Mouse (Mus musculus): ENCODE data around the gene Ubald2. TPM values are rescaled to one million over a fixed set of nuclear protein-coding genes. Genes with fewer than 3 reads are reported as not detected.

Gene Ubald2
- polyA plus RNA-seq, 1 experiment from 2014 or later, result 37.9 TPM

GRCm38 (mm10) chr11:116437541-116437940 is 3.6 kb downstream of the Ubald2 start:
- Histone ChIP-seq H3K27me3 (replicated peaks) (no peaks in the 10 kb centered on the region), H3K4me1 (peaks cover 24% of the 10 kb centered on the region), H3K36me3 (0 out of 2 replicates have a peak, but pooled peaks cover 8% of the 10 kb centered on the region), H3K27ac (no peak overlapping the region), H3K9me3 (no peaks in the 10 kb centered on the region), H3K4me2 (0 out of 2 replicates have a peak overlapping the region, but pooled peaks have one; percentile 61), H3K9ac (no peak overlapping the region), H3K4me3 (replicated peaks) (no peak overlapping the region)
- 80% methylated on average over 11 of the region's 11 CpGs for WGBS
- no peak for ATAC-seq (ENCODE audit: insufficient read depth, low FRiP score, low read depth)

- Histone ChIP-seq H3K4me1 (peaks cover 21% of the 10 kb centered on the region), H3K9ac (no peak overlapping the region), H3K4me3 (replicated peaks) (no peak overlapping the region), H3K36me3 (0 out of 2 replicates have a peak, but pooled peaks cover 8% of the 10 kb centered on the region), H3K9me3 (no peaks in the 10 kb centered on the region), H3K27ac (no peak overlapping the region; the same call in 1 of the 2 replicates), H3K27me3 (replicated peaks) (no peaks in the 10 kb centered on the region), H3K4me2 (no peak overlapping the region)
- no peak for ATAC-seq (ENCODE audit: insufficient read depth, low FRiP score, low read depth)
- 73% methylated on average over 19 of the region's 19 CpGs for WGBS
Measured at GRCm38 (mm10) chr11:116439269-116440240, 5.7 kb downstream of the Ubald2 start.

GRCm38 (mm10) chr11:116440408-116441068 is 6.6 kb downstream of the Ubald2 start:
- peaks cover 18% of the 10 kb centered on the region for H3K4me1 ChIP-seq
- no peak; the same call in 1 of the 2 replicates for ATAC-seq (ENCODE audit: insufficient read depth, low FRiP score, low read depth)
- no peak overlapping the region for H3K4me3 ChIP-seq (replicated peaks)
- no peaks in the 10 kb centered on the region for H3K9me3 ChIP-seq
- 65% methylated on average over 7 of the region's 7 CpGs for WGBS
- 0 out of 2 replicates have a peak, but pooled peaks cover 8% of the 10 kb centered on the region for H3K36me3 ChIP-seq
- H3K27ac ChIP-seq, result no peak overlapping the region; the same call in 1 of the 2 replicates
- H3K27me3 ChIP-seq (replicated peaks), result no peaks in the 10 kb centered on the region
- H3K9ac ChIP-seq, result no peak overlapping the region
- no peak overlapping the region for H3K4me2 ChIP-seq

- ATAC-seq (ENCODE audit: insufficient read depth, low FRiP score, low read depth), result no peak
- no peak overlapping the region for H3K9ac ChIP-seq
- WGBS, result 72% methylated on average over 15 of the region's 15 CpGs
- no peak overlapping the region for H3K27ac ChIP-seq
- 0 out of 2 replicates have a peak, but pooled peaks cover 8% of the 10 kb centered on the region for H3K36me3 ChIP-seq
- no peaks in the 10 kb centered on the region for H3K9me3 ChIP-seq
- no peak overlapping the region for H3K4me2 ChIP-seq
- no peak overlapping the region for H3K4me3 ChIP-seq (replicated peaks)
- peaks cover 13% of the 10 kb centered on the region; the same call in 1 of the 2 replicates for H3K4me1 ChIP-seq
- 0 out of 2 replicates have a peak, but pooled peaks cover 6% of the 10 kb centered on the region for H3K27me3 ChIP-seq (replicated peaks)
Measured at GRCm38 (mm10) chr11:116442129-116442866, 8.4 kb downstream of the Ubald2 start.

GRCm38 (mm10) chr11:116442867-116443177 is 8.9 kb downstream of the Ubald2 start:
- H3K27me3 ChIP-seq (replicated peaks), result 0 out of 2 replicates have a peak, but pooled peaks cover 10% of the 10 kb centered on the region
- no peak overlapping the region for H3K27ac ChIP-seq
- H3K4me3 ChIP-seq (replicated peaks), result no peak overlapping the region
- ATAC-seq (ENCODE audit: insufficient read depth, low FRiP score, low read depth), result no peak
- 65% methylated on average over 6 of the region's 6 CpGs for WGBS
- no peaks in the 10 kb centered on the region for H3K9me3 ChIP-seq
- peaks cover 11% of the 10 kb centered on the region; the same call in 1 of the 2 replicates for H3K4me1 ChIP-seq
- 0 out of 2 replicates have a peak, but pooled peaks cover 4% of the 10 kb centered on the region for H3K36me3 ChIP-seq
- no peak overlapping the region for H3K4me2 ChIP-seq
- no peak overlapping the region; the same call in 1 of the 2 replicates for H3K9ac ChIP-seq

- Histone ChIP-seq H3K4me3 (replicated peaks) (no peak overlapping the region), H3K4me2 (no peak overlapping the region), H3K27me3 (replicated peaks) (0 out of 2 replicates have a peak, but pooled peaks cover 14% of the 10 kb centered on the region), H3K9ac (no peak overlapping the region), H3K4me1 (peaks cover 11% of the 10 kb centered on the region; the same call in 1 of the 2 replicates), H3K27ac (no peak overlapping the region), H3K36me3 (0 out of 2 replicates have a peak, but pooled peaks cover 4% of the 10 kb centered on the region), H3K9me3 (no peaks in the 10 kb centered on the region)
- WGBS, result 83% methylated on average over 6 of the region's 6 CpGs
- ATAC-seq (ENCODE audit: insufficient read depth, low FRiP score, low read depth), result no peak
Measured at GRCm38 (mm10) chr11:116443311-116443710, 9.4 kb downstream of the Ubald2 start.

- peaks cover 11% of the 10 kb centered on the region; the same call in 1 of the 2 replicates for H3K4me1 ChIP-seq
Measured at GRCm38 (mm10) chr11:116443935-116444334, 10.0 kb downstream of the Ubald2 start.

GRCm38 (mm10) chr11:116445596-116446307 is 11.9 kb downstream of the Ubald2 start:
- WGBS, result 29% methylated on average over 16 of the region's 16 CpGs
- Histone ChIP-seq H3K9me3 (no peaks in the 10 kb centered on the region), H3K36me3 (no peaks in the 10 kb centered on the region), H3K4me3 (replicated peaks) (no peak overlapping the region), H3K4me1 (peaks cover 11% of the 10 kb centered on the region; the same call in 1 of the 2 replicates), H3K27ac (no peak overlapping the region), H3K4me2 (peak overlapping the region; percentile 49; the same call in 1 of the 2 replicates), H3K27me3 (replicated peaks) (0 out of 2 replicates have a peak, but pooled peaks cover 14% of the 10 kb centered on the region), H3K9ac (no peak overlapping the region)
- ATAC-seq (ENCODE audit: insufficient read depth, low FRiP score, low read depth), result peak; percentile 17; the same call in 1 of the 2 replicates

More at GRCm38 (mm10) chr11:116443935-116444334, 10.0 kb downstream of the Ubald2 start:
- Histone ChIP-seq H3K27ac (no peak overlapping the region), H3K4me3 (replicated peaks) (no peak overlapping the region), H3K9ac (no peak overlapping the region), H3K36me3 (0 out of 2 replicates have a peak, but pooled peaks cover 4% of the 10 kb centered on the region), H3K4me2 (no peak overlapping the region), H3K9me3 (no peaks in the 10 kb centered on the region), H3K27me3 (replicated peaks) (0 out of 2 replicates have a peak, but pooled peaks cover 14% of the 10 kb centered on the region)
- WGBS, result 86% methylated on average over 6 of the region's 6 CpGs
- ATAC-seq (ENCODE audit: insufficient read depth, low FRiP score, low read depth), result no peak

- Histone ChIP-seq H3K27me3 (replicated peaks) (0 out of 2 replicates have a peak, but pooled peaks cover 14% of the 10 kb centered on the region), H3K4me2 (peak overlapping the region; percentile 49), H3K36me3 (no peaks in the 10 kb centered on the region), H3K27ac (no peak overlapping the region), H3K4me1 (peaks cover 11% of the 10 kb centered on the region; the same call in 1 of the 2 replicates), H3K9me3 (no peaks in the 10 kb centered on the region), H3K9ac (no peak overlapping the region), H3K4me3 (replicated peaks) (peak overlapping the region; percentile 16; the same call in 1 of the 2 replicates)
- 10% methylated on average over 19 of the region's 19 CpGs for WGBS
- ATAC-seq (ENCODE audit: insufficient read depth, low FRiP score, low read depth), result peak; percentile 33; the same call in 1 of the 2 replicates
Measured at GRCm38 (mm10) chr11:116446308-116446887, 12.5 kb downstream of the Ubald2 start.

- H3K36me3 ChIP-seq, result no peaks in the 10 kb centered on the region
- no peak for ATAC-seq (ENCODE audit: insufficient read depth, low FRiP score, low read depth)
- 0 out of 2 replicates have a peak, but pooled peaks cover 14% of the 10 kb centered on the region for H3K27me3 ChIP-seq (replicated peaks)
- WGBS, result 69% methylated on average over 5 of the region's 5 CpGs
- H3K4me3 ChIP-seq (replicated peaks), result no peak overlapping the region
- H3K9ac ChIP-seq, result no peak overlapping the region
- no peak overlapping the region for H3K4me2 ChIP-seq
- H3K4me1 ChIP-seq, result peaks cover 11% of the 10 kb centered on the region; the same call in 1 of the 2 replicates
- H3K9me3 ChIP-seq, result no peaks in the 10 kb centered on the region
- no peak overlapping the region for H3K27ac ChIP-seq
Measured at GRCm38 (mm10) chr11:116447822-116448221, 13.9 kb downstream of the Ubald2 start.

Data from stomach, embryonic 15.5 days (tissue).